Mouse (Mus musculus) T-helper 17 cell (primary cell): ENCODE measurements around the gene Myo5a.

Experiments used
- in situ Hi-C, 2 experiments: fragments of 300-600 bp; cut with MboI, MseI; formaldehyde crosslinking; loops; 1 replicate in 1 of 2; 2 replicates in 1 of 2; pipeline ENCODE4 v1.15.1; 2025; ENCODE audit warnings: high pct_unique_total_duplicates in 2 of 2

The Myo5a gene

DNA sequence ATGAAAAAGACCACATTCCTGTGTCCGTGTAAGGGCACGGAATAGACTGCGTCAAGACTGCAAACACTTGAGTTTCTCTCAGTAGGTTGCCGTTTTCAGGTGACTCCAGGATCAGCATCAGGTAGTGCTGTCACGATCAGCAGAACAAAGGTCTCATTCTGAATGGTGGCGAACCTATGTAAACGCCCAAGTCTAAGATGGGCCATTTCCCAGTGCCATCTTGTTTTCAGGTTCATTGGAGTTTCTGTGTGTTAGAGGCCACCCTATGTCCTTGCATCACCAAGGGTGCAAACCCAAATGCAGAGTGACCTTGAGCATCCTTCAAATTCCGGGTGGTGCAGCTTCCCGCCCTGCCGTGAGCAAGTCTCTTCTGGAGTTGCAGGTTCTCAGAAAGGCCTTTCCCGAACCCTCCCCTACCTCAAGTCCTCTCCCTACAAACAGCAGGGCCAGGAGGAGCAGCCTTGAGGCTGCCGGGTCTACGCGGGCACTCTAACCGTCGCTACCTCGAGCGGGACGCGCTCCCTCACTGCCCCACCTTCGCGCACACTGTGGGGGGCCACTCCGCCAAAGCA is at the start of gene Myo5a:
Gene Myo5a (plus strand): TSS at position 559 of the 572 bp plus-strand sequence.
- in situ Hi-C loops, result loop anchor here in 1 of 2 experiments (10.0 to 25.0 kb wide), 2 partner anchors 92 to 354 kb away; no protein-coding TSS in a partner anchor

DNA sequence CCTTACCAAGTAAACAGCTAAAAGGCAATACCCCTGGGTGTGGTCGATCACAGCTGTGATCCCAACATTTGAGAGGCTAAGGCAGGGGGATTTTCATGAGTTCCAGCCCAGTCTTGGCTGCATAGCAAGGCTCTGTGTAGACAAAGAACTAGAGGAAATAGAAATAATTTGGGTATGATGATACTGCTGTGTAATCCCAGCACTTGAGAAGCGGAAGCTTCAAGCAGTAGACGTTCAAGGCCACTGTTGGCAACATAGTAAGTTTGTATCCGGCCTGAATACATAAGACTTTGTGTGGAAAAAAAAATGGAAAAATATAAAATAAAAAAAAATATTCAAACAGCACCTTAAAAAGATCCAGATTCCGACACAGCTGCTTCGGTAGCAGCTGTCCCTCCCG is 48.3 kb upstream of the Myo5a start:
- in situ Hi-C loops, result loop anchor here (10.0 to 25.0 kb wide), 2 partner anchors 118 to 335 kb away; no protein-coding TSS in a partner anchor

DNA sequence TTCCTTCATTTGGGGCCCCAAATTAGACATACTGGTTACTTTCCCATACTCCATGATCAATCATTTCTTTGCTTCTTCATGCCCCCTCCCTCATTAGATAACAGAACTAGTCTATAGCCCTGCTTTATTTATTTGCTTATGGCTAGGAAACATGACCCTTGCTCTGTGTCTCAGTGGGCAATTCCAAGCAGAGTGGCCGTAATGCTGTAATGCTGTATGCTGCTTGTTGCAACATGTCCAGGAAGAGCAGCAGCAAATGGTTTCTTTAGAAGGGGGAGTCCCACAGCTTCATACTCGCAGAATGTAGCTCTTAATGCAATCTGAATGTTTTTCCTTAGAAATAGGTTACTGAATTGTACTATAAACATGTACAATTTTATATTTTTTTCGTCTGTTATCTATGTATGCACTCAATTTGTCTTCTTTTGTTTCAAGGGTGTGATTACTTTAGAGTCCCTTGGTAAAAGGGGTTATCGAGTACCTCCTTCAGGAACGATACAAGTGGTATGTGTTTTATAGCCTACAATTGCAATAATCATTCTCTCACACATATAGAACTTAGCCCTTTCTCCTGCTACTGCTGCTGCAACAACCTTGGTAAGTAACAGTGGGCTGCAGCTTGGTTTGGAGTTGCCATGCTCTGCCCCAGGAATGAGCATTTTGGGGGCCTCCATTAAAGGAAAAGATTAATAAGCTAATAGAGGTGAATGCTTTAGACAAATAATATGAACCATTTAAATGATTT is 47.5 kb upstream of the Myo5a start:
- in situ Hi-C loops, result loop anchor here (10.0 to 25.0 kb wide), 2 partner anchors 119 to 336 kb away; no protein-coding TSS in a partner anchor

DNA sequence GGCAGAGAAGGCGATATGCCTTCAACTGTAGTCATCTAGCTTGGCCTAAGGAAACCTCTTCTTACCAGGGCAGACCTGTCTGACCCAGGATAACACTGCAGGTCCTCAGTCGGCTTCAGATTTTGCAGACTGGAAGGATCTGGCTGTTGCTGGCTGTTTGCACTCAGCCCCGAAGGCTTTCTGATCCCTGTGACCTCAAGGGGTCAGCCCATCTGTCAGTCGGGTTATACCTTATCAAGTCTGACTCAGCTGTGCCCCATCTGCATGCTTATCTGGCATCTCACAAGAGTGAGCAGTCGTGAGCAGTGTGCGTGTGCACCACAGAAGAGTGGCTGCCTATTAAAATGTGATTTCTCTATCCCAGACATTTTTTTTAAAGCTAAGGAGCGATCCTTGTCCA is 46.7 kb upstream of the Myo5a start:
- in situ Hi-C loops, result loop anchor here (10.0 to 25.0 kb wide), 2 partner anchors 119 to 337 kb away; no protein-coding TSS in a partner anchor

DNA sequence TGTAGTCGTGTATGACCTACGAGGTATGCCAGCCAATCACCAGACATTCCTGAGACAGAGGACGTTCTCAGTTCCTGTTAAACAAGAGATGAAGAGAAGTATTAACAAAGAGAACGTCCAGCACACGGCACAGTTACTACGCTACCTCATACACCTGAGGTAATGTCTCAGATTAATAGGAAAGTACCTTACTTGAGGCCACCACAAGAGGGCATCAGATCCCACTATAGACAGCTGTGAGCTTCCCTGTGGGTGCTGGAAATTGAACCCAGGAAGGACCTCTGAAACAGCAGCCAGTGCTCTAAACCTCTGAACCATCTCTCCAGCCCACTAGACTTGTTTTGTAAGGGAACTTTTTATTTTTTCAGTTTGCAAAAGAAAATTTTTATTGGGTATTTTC is 45.1 kb upstream of the Myo5a start:
- in situ Hi-C loops, result loop anchor here (5.0 to 10.0 kb wide), 2 partner anchors 121 to 123 kb away; no protein-coding TSS in a partner anchor

DNA sequence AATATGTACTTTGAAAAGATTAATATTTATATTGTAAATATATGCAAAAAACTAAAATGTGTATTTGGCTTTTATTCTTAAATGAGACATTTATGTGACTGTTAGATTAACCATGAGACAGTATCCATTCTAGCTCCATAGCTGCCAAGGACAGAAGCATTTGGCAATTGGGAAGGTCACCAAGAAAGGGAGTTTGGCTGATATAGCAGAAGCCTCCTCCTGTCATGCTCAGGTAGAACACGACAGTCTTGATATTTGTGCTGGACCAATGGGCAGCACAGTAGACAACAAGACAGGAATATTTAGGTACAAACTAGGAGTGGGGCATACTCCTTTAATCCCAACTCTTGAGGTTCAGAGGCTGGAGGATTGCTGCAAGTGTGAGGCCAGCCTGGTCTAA is 38.4 kb upstream of the Myo5a start:
- in situ Hi-C loops, result no loop called here

DNA sequence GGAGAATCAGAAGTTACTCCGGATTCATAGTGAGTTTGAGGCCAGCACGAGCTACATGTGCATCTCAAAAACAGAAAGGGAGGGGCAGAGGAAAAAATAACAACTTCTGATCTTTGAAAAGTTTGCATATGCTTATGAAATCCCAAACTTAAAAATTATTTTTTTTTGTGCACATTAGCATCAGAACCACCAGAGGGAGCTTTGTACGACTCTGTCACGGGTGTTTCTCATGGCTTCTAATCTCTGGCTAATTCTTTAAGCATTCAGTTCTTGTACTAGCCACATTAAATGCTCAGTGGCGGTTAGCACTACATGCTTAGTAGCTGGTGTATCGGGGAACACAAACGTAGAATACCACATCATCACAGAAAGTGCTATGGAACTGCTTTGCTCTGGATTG is 37.7 kb upstream of the Myo5a start:
- in situ Hi-C loops, result no loop called here

DNA sequence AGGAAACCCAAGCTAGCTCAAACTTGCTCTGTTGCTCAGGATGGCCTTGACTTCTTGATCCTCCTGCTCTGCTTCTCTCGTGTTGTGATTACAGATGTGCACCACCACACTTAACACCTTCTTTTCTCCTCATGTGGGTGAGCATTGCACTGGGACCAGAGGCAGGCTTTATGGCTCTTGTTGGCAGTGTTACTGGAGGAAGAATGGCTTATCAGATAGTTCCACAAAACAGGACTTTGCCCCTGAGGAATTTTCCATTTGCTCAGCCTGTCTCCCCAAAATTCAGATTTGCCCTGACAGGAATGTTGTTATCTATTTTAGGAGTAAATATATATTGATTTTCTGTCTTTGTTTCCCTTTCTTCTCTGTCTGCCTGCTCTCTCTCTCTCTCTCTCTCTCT is 36.1 kb upstream of the Myo5a start:
- in situ Hi-C loops, result no loop called here

DNA sequence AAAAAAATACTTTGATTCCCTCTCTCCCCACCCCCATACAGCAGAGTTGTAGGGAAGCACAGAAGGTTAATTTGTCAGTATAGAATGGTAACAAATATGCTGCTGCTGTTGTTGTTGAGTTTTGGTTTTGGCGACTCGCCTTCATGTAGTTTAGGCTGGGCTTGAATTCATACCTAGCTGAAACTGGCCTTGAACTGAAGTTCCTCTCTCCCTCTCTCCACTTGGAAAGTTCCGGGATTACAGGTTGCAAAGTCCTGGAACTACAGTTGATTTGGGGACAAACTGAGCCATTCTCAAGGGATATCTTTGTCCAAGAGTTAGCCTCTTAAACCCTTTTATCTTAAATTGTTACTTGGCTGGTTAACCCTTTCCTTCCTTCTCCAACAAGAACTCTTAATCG is 34.9 kb upstream of the Myo5a start:
- in situ Hi-C loops, result no loop called here

DNA sequence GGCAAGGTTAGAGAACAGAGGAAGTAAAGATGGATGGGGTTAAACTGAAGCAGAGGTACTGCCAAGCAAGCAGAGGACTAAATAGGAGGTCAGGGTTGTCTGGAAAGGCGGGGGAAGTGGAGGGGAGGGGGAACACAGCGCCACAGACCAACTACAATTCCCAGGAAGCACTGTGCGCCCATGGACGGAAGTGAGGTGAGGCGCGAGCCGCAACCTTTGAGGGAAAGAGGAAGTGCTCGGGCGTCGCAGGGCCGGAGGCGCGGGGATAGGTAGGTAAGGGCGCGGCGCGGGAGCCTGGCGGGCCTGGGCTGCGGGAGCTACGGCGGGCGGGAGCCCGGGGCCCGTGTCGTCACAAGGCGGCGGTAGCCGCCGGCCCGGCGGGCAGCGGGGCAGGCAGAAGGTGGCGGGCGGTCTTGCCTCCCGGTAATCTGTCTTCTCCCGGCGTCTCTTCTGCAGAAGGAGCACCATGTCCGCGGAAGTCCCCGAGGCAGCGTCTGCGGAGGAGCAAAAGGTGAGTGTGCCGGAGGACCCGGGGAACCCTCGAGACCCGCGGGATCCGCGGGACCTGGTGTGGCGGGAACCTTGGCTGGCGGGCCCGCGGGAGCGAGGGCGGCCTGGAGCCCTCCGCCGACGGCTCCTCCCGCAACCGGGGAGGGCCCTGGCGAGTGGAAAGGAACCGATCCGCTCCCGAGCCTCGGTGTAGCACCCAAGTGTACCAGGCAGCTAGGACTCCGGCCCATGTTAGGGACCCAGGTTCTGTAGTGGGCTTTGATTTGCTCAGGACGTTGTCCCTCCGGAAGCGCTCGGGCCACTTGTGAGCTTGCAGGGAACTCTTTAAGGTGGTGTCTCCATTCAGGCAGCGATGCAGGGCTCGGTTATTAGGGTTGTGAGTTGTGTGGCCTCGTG is 33.1 kb upstream of the Myo5a start, which contains the start of gene Arpp19:
Gene Arpp19 (plus strand): TSS at position 164 of the 906 bp plus-strand sequence.
- in situ Hi-C loops, result no loop called here

DNA sequence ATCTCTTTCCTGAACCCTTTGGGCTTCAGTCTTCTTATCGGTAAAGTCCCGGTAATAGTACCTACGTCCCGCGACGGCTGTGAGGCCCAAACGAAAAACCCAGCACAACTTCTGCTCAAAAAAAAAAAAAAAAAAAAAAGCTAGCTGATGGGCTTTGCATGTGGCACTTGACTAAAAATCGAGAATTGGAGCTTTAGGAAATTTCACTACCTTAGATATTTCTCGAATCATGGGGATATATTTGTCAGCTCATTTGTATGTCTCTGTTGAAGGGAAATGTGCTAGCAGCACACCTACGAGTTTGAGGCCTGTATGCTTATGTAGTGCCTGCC is 32.5 kb upstream of the Myo5a start:
- in situ Hi-C loops, result no loop called here

DNA sequence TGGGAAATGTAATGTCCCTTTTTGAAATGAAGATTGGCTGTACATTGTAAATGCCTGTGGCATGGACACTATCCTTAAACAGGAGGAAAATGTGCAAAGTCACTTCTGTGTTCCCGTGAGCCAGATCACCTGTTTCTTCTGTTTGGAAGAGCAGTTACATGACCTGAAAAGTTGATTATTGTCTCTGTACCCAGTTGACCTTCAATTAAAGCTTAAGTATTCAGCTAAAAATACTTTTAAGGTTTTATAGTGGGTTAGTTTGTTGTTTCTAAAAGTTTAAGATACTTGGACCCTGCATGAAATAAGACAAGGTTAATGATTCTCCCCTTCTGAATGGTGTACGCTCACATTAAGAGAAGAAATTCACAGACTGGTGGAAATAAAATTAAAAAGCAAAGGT is 30.2 kb upstream of the Myo5a start:
- in situ Hi-C loops, result no loop called here

DNA sequence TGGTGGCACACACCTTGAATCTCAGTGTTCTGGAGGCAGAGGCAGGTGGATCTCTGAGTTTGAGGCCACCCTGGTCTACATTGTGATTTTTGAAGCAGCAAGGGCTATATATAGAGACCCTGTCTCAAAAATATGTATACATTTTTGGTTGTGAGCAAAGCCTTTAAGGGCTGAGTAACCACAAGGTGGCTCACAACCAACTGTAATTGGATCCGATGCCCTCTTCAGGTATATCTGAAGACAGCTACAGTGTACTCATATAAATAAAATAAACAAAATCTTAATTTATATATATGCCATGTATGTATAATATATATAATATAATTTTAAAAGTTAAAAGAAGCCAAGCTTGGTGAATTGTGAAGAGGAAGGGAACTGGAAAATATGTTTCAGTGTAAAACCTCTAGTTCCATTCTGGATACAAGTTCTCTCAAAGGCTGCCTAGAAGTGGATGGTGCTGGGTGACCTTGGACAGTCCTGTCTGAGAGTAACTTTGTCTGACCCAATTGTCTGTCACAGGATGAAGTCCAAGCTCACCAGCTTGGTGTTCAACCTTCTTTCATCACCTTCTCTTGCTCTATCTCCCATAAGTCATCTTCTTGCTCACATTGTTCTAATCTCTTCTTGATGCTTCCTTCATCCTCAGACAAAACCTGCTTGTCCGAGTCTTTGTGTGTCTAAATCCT is 28.8 kb upstream of the Myo5a start:
- in situ Hi-C loops, result no loop called here

DNA sequence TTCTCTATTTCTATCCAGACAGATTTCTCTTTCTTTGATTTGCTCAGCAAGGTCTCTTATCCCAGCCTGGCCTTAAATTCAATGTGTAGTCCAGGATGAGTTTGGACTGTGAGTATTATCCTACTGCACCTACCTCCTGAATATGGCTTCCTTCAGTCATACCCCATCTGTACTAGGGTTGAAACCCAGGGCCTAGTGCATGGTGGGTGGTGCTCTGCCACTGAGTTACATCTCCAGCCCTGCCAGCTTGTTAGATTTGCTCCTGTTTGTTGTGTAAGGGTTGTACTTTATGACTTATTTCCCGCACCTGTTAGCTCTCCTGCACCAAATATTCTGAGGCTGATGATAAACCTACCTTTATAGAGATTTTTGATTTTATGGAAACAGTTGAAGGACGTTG is 27.6 kb upstream of the Myo5a start:
- in situ Hi-C loops, result no loop called here

DNA sequence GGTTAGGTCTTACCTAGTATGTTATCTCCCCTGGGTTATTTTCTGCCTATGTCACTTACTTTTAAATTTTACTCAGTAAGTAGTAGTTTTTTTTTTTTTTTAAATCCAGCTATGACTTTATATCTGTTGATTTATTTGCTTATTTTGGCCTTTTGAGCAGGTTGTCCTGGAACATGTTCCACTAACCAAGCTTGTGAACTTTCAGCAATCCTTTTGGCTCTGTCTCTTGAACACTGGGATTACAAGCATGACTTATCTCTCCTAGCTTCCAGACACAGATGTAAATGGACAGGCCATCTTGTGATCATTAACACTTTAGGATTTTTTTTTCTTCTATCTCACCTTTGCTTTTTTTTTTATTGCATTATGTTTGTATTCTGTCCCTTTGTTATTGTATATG is 23.7 kb upstream of the Myo5a start:
- in situ Hi-C loops, result loop anchor here (5.0 kb wide), 2 partner anchors 210 to 235 kb away; no protein-coding TSS in a partner anchor

DNA sequence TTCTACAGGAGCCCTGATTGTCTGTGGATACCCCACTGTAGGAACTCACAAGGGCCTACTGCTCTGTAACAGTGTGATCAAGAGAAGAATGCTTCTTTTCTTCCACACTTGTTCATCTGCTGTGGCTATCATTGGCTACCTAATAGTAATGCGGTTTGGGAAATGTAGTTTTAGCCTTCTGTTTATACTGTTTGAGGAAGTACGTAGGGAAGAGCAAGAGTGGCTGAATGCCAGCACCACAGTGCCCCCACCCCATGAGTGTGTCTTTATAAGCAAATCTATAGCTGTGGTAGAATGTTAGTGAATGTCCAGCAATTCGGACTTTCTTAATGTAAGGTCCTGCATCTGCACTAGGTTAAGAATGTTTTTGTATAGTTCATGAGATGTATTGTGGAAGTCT is 21.7 kb upstream of the Myo5a start:
- in situ Hi-C loops, result loop anchor here (5.0 kb wide), 2 partner anchors 208 to 233 kb away; no protein-coding TSS in a partner anchor

DNA sequence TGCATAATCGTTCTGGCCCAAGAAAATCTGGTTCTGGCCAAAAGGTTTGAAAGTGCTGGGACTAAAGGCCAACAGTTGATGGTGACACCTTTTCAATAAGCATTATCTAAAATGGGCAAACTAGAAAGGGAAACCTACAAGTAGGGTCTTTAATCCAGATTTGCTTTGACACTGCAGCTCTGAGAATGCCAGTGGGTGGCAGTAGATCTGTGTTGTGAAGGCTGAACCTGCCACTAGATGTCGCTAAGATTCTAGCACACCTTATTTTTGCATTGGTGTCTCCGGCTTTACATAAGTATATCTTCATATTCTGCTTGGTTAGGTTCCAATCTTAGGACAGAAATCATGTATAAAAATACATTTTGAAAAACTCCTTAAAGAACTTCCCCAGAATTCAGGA is 20.8 kb upstream of the Myo5a start:
- in situ Hi-C loops, result loop anchor here in 1 of 2 experiments (25.0 kb wide), 1 partner anchor 112 kb away; no protein-coding TSS in a partner anchor

DNA sequence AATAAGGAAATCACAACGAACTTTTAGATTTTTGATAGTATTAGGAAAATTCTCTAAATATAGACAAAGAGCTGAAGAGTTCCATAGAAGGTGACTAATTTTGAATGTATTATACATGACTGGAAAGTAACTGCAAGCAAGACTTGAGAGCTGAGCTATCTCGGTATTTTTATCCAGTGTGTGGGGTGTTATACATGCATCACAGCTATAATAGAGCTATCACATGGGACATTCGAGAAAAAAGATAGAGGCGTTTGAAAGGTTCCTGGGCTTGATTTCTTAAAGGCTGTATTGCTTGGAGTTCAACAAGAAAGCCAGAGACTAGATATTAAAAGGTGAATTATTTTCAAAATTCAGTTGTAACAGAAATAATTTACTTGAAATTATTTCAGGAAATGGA is 19.0 kb upstream of the Myo5a start:
- in situ Hi-C loops, result loop anchor here in 1 of 2 experiments (25.0 kb wide), 1 partner anchor 110 kb away; no protein-coding TSS in a partner anchor

DNA sequence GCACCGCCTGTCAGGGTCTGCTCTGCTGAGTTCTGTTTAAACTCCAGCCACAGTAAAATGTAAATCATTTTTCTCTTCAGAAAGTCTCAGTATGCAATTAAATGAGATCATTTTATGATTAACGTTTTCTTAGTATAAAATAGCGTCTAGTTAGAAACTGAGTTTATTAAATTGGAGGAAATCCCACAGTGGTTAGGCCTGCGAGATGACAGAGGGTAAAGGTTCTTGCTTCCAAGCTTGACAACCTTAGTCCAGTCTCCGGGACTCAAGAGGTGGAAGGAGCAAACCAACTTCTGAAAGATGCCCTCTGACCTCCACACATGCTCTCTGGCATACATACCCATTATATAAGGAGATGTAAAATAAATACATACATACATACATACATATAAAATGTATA is 15.8 kb upstream of the Myo5a start:
- in situ Hi-C loops, result loop anchor here in 1 of 2 experiments (25.0 kb wide), 1 partner anchor 107 kb away; no protein-coding TSS in a partner anchor

DNA sequence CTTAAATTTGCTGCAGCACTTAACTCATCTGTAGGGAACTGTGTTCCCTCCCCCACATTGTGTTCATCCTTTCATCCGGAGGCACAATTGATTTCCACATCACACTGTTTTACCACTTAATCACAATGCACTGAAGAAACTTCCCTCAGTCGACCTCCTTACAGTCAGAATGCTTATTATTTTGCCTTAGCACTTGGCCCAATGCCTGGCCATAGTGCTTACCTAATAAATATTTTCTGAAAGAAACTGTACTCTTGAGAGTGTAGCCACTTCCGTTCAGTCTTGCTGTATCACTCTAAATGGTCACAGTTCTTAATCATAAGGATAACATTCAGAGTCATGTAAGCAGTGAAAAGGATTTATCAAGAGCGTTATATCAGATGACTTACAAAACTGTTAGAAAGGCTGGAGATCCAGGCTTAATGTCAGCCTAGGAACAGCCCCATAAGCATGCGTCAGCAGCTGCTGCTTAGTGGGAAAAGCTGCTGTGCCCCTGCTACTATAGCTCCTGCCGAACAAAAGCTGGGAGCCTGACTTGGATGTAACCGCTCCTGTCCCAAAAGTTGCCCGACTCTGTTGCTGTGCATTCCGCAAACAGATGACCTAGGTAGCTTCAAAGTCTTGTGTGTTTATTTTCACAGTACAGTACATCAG is 6.0 kb upstream of the Myo5a start:
- in situ Hi-C loops, result loop anchor here in 1 of 2 experiments (25.0 kb wide), 1 partner anchor 97 kb away; no protein-coding TSS in a partner anchor
